Mouse (Mus musculus) heart, embryonic 14.5 days (tissue): Measurements from ENCODE around the gene Baiap3. TPM values are rescaled to one million over a fixed set of nuclear protein-coding genes. Genes with fewer than 3 reads are reported as not detected.

Source experiments
- ATAC-seq: fragments of 200-750 bp; cut with Nextera tagmentation; 2 replicates; pipeline ENCODE4 v1.8.0; 2017; ENCODE audit warnings: low read depth, moderate TSS enrichment; ENCODE audit not compliant: insufficient number of reproducible peaks, insufficient read depth, low FRiP score
- H3K27ac ChIP-seq, 2 experiments: fragments of 200-500 bp in 1 of 2; fragments of 300-500 bp in 1 of 2; sonication (generic) in 1 of 2; replicated peaks in 1 of 2; 2 replicates each; pipeline ENCODE4 v1.5.1; 2012 to 2014; ENCODE audit warnings: low read depth in 2 of 2, low read length in 2 of 2, control low read depth in 1 of 2, mild to moderate bottlenecking in 1 of 2, mixed read lengths in 1 of 2; ENCODE audit not compliant: control insufficient read depth in 1 of 2, insufficient read depth in 1 of 2
- H3K27me3 ChIP-seq: fragments of 300-500 bp; sonication (generic); 2 replicates; pipeline ENCODE4 v1.6.1; 2014; ENCODE audit warnings: mild to moderate bottlenecking, low read length, control low read depth; ENCODE audit not compliant: control insufficient read depth, insufficient read depth
- H3K36me3 ChIP-seq: fragments of 300-500 bp; sonication (generic); 2 replicates; pipeline ENCODE4 v1.6.1; 2014; ENCODE audit warnings: mild to moderate bottlenecking, control low read depth, low read length, mixed read lengths; ENCODE audit not compliant: control insufficient read depth, insufficient read depth
- H3K4me1 ChIP-seq, 2 experiments: fragments of 200-500 bp in 1 of 2; fragments of 300-500 bp in 1 of 2; sonication (generic) in 1 of 2; 2 replicates each; pipeline ENCODE4 v1.6.1; 2012 to 2014; ENCODE audit warnings: low read length in 2 of 2, control low read depth in 1 of 2, mixed read lengths in 1 of 2; ENCODE audit not compliant: control insufficient read depth in 2 of 2, insufficient read depth in 2 of 2
- H3K4me2 ChIP-seq: fragments of 300-500 bp; sonication (generic); 2 replicates; pipeline ENCODE4 v1.6.1; 2014; ENCODE audit warnings: mild to moderate bottlenecking, low read length
- H3K4me3 ChIP-seq, 2 experiments: fragments of 200-500 bp in 1 of 2; fragments of 300-500 bp in 1 of 2; sonication (generic) in 1 of 2; 2 replicates each; pipeline ENCODE4 v1.5.1; 2012 to 2014; ENCODE audit warnings: low read length in 2 of 2, mild to moderate bottlenecking in 2 of 2, control low read depth in 1 of 2, low read depth in 1 of 2, moderate library complexity in 1 of 2; ENCODE audit not compliant: control insufficient read depth in 1 of 2, insufficient read depth in 1 of 2
- H3K9ac ChIP-seq: fragments of 300-500 bp; sonication (generic); 2 replicates; pipeline ENCODE4 v1.6.1; 2014; ENCODE audit warnings: mild to moderate bottlenecking, low read length
- H3K9me3 ChIP-seq: fragments of 300-500 bp; sonication (generic); 2 replicates; pipeline ENCODE4 v1.6.1; 2016; ENCODE audit warnings: low read length, control low read depth; ENCODE audit not compliant: control insufficient read depth
- WGBS: fragments of 180-500 bp; shearing (Covaris S2); extraction: QIAGEN DNeasy Blood & Tissue Kit; methylation state at CpG from one replicate; pipeline ENCODE4 v1.1.7; 2014; 5-methylcytosine and 5-hydroxymethylcytosine counted together
- polyA plus RNA-seq: library from polyadenylated mRNA; unstranded; fragments of >200 nt; fragmentation: Nextera tagmentation; extraction: Ambion mirVana; gene quantifications from 2 replicates; pipeline ENCODE4 v1.2.1, GENCODE M21; 2014

Gene Baiap3
- polyA plus RNA-seq, 1 experiment from 2014 or later: 0.76 TPM

DNA sequence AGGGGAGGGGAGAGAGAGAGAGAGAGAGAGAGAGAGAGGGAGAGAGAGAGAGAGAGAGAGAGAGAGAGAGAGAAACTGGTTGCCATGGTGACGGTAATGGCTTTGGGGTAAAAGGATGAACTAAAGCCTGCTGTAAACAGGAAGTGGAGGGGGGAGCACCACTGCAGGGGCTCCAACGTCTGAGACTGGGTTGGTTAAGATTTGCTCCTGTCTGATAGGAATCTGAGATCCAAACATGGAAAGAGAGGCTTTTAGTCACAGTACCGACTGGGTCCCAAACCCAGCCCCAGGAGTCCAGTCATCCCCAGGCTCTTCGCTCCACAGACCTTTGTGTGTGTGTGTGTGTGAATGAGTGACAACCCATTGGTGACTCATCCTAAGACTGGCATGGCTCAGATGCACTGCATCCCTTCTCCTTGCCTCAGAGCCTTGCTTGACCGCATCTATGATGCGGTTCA lies 1.7 kb upstream of the Baiap3 start:
- peaks cover 39% of the 10 kb centered on the region for H3K27me3 ChIP-seq
- no peaks in the 10 kb centered on the region for H3K9me3 ChIP-seq
- H3K9ac ChIP-seq: no peak overlapping the region
- H3K4me3 ChIP-seq: no peak overlapping the region
- H3K4me2 ChIP-seq: no peak overlapping the region
- peaks cover 27% of the 10 kb centered on the region for H3K36me3 ChIP-seq
- WGBS: 51% methylated on average over 6 of the region's 6 CpGs
- peaks cover 2 to 11% of the 10 kb centered on the region in 2 experiments; a peak in 3 of 4 replicates for H3K4me1 ChIP-seq
- ATAC-seq: no peak
- no peak overlapping the region for H3K27ac ChIP-seq

DNA sequence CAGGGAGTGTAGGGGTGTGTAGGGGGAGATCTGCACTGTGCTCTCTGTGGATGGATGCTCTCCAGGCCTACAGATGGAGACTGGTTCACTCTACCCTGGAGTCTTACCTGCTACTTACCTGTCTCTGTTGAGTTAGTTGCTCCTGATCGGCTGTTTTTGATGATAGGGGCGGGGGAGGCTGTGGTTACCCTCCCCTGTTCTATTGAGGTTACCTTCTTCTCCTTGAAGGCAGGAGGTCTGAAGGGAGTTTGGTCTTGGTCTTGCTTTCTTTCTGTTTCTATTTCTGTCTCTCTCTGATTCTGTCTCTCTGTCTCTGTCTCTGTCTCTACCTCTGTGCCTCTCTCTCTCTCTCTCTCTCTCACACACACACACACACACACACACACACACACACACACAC lies 1.1 kb downstream of the Baiap3 start:
- no peak for ATAC-seq
- H3K9ac ChIP-seq: no peak overlapping the region
- peaks cover 18% of the 10 kb centered on the region for H3K36me3 ChIP-seq
- no peak overlapping the region for H3K4me3 ChIP-seq
- no peaks in the 10 kb centered on the region for H3K9me3 ChIP-seq
- peaks cover 2 to 11% of the 10 kb centered on the region in 2 experiments; a peak in 3 of 4 replicates for H3K4me1 ChIP-seq
- peaks cover 53% of the 10 kb centered on the region for H3K27me3 ChIP-seq
- WGBS: 51% methylated on average over 2 of the region's 2 CpGs
- H3K4me2 ChIP-seq: no peak overlapping the region
- H3K27ac ChIP-seq: no peak overlapping the region

GRCm38 (mm10) chr17:25253760-25254159 lies 2.4 kb downstream of the Baiap3 start:
- Histone ChIP-seq H3K9ac (no peak overlapping the region), H3K27ac (no peak overlapping the region), H3K4me3 (no peak overlapping the region), H3K36me3 (peaks cover 5% of the 10 kb centered on the region; the same call in 1 of the 2 replicates), H3K9me3 (no peaks in the 10 kb centered on the region), H3K4me1 (peaks cover 2 to 11% of the 10 kb centered on the region in 2 experiments; a peak in 3 of 4 replicates), H3K27me3 (peaks cover 53% of the 10 kb centered on the region), H3K4me2 (no peak overlapping the region)
- WGBS: 39% methylated on average over 10 of the region's 10 CpGs
- ATAC-seq: no peak

DNA sequence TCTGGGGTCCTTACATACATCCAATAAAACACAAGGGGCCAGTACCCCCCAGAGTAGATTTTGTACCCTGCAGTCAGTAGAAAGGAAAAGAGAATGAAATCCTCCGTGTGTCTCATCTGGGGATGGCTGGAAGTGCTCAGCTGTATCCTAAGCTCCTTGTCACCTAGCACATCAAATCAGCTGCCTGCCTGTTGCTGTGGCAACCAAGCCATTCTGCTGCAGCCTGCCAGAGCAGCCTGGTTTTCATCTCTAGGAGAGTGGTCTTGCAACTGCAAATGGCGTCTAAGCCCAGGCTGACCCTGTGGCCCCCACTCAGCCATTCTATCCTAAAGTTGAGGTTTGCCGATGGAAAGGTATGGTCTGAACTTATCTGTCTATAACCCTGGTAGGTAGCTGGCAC lies 3.5 kb downstream of the Baiap3 start:
- no peak for ATAC-seq

DNA sequence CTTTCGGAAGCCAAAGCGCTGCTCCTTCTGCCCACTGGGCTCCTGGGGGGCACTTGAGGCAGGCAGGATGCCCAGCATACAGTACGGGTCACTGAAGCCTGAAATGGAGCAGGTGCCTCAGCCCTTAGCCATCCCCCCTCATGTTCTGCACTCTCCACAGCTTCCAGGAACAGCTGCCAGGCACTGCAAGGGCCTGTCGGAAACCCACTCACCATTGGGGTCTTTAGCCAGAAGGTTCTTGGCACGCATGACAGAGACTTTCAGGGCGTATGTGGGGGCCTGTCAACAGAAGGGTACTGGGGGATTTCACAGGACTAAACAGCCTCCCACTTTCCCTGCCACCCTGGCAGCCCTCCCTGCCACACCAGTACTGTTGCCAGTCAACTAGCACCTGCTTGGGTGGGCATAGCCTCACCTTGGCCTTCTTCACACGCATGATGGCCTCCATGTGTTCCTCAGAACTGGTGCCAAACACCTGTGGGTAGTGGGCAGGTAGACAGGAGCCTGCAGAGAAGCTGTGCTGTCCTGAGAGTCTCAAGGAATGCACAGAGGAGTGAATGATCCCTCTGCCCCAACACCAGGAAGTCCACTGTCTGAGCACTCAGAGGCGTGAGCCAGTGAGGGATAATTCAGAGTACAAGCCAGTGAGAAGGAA lies 5.9 kb downstream of the Baiap3 start:
- WGBS: 75% methylated on average over 8 of the region's 8 CpGs
- H3K36me3 ChIP-seq: no peaks in the 10 kb centered on the region
- no peak for ATAC-seq
- H3K9ac ChIP-seq: no peak overlapping the region
- no peak overlapping the region for H3K4me2 ChIP-seq
- H3K4me3 ChIP-seq: no peak overlapping the region
- H3K27ac ChIP-seq: no peak overlapping the region
- no peaks in the 10 kb centered on the region for H3K9me3 ChIP-seq
- H3K27me3 ChIP-seq: peaks cover 38% of the 10 kb centered on the region
- H3K4me1 ChIP-seq: no peaks in the 10 kb centered on the region

More for the DNA sequence above, 3.5 kb downstream of the Baiap3 start:
- peaks cover 2 to 11% of the 10 kb centered on the region in 2 experiments; a peak in 3 of 4 replicates for H3K4me1 ChIP-seq
- H3K27me3 ChIP-seq: peaks cover 53% of the 10 kb centered on the region
- H3K9ac ChIP-seq: no peak overlapping the region
- no peak overlapping the region for H3K4me3 ChIP-seq
- 40% methylated on average over 3 of the region's 3 CpGs for WGBS
- no peak overlapping the region for H3K27ac ChIP-seq
- no peaks in the 10 kb centered on the region for H3K36me3 ChIP-seq
- H3K9me3 ChIP-seq: no peaks in the 10 kb centered on the region
- no peak overlapping the region for H3K4me2 ChIP-seq

DNA sequence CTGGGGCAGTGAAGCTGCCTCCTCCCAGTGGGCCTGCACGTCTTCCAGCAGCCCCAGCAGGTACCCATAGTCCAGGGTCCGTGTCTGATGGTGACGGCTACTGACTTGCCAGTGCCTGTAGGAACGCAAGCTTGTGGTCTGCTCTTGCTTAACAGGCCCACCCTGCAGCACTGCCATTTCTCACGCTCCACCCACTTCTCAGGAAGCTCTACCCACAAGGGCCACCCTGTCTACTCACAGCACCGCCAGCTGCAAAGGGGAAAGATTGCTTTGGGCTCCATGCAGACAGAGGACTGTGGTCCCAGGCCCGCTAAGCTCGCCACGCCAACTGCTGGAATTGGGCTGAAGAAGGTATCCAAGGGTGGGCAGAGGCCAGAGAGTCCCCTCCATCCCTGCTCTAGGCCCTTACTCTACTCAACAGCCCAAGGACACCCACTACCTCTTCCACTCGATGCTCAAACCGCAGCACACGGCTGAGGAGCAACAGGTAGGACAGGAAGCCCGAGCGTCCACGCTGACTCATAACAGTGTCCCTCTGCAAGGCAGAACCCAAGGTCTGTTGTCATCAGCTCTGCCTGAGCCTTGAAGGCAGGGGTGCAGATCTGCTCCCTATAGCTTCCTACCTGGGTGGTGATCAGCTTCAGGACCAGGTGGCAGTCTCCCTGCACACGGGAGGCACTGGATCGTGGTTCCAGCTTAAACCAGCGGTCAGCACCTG lies 8.0 kb downstream of the Baiap3 start:
- peaks cover 16% of the 10 kb centered on the region for H3K36me3 ChIP-seq
- H3K4me3 ChIP-seq: no peak overlapping the region
- H3K9me3 ChIP-seq: no peaks in the 10 kb centered on the region
- ATAC-seq: no peak
- peaks cover 17% of the 10 kb centered on the region for H3K27me3 ChIP-seq
- WGBS: 68% methylated on average over 18 of the region's 18 CpGs
- H3K27ac ChIP-seq: no peak overlapping the region
- H3K9ac ChIP-seq: no peak overlapping the region
- no peak overlapping the region for H3K4me2 ChIP-seq
- no peaks in the 10 kb centered on the region for H3K4me1 ChIP-seq

DNA sequence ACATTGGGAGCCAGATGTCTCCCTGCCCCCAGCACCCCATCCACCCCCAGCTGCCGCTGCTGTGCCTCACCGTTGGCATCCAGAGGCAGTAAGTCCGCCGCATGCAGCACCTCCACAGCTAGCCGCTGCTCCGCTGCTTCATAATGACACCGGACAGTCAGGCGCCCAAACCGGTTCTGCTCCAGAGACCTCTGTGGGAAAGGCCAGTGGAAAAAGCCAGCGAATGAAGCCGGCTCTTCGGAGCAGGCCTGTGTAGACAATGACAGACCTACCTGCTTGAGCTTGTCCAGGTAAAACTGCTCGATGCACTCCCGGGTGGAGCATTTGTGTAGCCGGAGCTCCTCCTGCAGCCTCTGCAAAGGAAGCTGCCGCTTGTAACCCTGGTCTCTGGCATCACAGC lies 11.9 kb downstream of the Baiap3 start:
- no peak overlapping the region for H3K4me3 ChIP-seq
- no peak for ATAC-seq
- WGBS: 88% methylated on average over 16 of the region's 16 CpGs

More for the DNA sequence above, 11.9 kb downstream of the Baiap3 start:
- Histone ChIP-seq H3K27me3 (no peaks in the 10 kb centered on the region; the same call in 1 of the 2 replicates), H3K27ac (no peak overlapping the region), H3K4me1 (peaks cover 6 to 12% of the 10 kb centered on the region in 2 experiments; a peak in 3 of 4 replicates), H3K4me2 (no peak overlapping the region), H3K9ac (no peak overlapping the region), H3K36me3 (peaks cover 32% of the 10 kb centered on the region), H3K9me3 (no peaks in the 10 kb centered on the region)
